Mouse (Mus musculus): ENCODE data around the gene Atp6v1b1. TPM values are rescaled to one million over a fixed set of nuclear protein-coding genes. Genes with fewer than 3 reads are reported as not detected.
A peak's percentile ranks its signal among the peaks of the same experiment; 100 is the strongest.

Atp6v1b1 gene
- polyA plus RNA-seq, 1 experiment from 2014 or later = not detected

- under 1% methylated on average over 45 of the region's 45 CpGs for WGBS
- DNase-seq (ENCODE audit: low spot score) (no peak), ATAC-seq (ENCODE audit: low FRiP score) (no peak)
- Histone ChIP-seq H3K36me3 (ENCODE audit: control insufficient read depth, insufficient read depth, low read length) (no peaks in the 10 kb centered on the region), H3K27me3 (ENCODE audit: control insufficient read depth, insufficient read depth, low read length) (peaks cover 92% of the 10 kb centered on the region), H3K4me2 (replicated peaks; ENCODE audit: low read depth, low read length) (peak overlapping the region; percentile 74), H3K9me3 (ENCODE audit: control insufficient read depth, low read length) (no peaks in the 10 kb centered on the region), H3K9ac (ENCODE audit: low read depth, low read length) (peak overlapping the region; percentile 34; the same call in 1 of the 2 replicates), H3K27ac (ENCODE audit: low read depth, low read length) (no peak overlapping the region), H3K4me1 (replicated peaks; ENCODE audit: control insufficient read depth, insufficient read depth, low read length) (peaks cover 10% of the 10 kb centered on the region), H3K4me3 (ENCODE audit: low read depth, low read length) (peak overlapping the region; percentile 39)
Observed at GRCm38 (mm10) chr6:83711725-83712475, 30.9 kb upstream of the Atp6v1b1 start.

DNA sequence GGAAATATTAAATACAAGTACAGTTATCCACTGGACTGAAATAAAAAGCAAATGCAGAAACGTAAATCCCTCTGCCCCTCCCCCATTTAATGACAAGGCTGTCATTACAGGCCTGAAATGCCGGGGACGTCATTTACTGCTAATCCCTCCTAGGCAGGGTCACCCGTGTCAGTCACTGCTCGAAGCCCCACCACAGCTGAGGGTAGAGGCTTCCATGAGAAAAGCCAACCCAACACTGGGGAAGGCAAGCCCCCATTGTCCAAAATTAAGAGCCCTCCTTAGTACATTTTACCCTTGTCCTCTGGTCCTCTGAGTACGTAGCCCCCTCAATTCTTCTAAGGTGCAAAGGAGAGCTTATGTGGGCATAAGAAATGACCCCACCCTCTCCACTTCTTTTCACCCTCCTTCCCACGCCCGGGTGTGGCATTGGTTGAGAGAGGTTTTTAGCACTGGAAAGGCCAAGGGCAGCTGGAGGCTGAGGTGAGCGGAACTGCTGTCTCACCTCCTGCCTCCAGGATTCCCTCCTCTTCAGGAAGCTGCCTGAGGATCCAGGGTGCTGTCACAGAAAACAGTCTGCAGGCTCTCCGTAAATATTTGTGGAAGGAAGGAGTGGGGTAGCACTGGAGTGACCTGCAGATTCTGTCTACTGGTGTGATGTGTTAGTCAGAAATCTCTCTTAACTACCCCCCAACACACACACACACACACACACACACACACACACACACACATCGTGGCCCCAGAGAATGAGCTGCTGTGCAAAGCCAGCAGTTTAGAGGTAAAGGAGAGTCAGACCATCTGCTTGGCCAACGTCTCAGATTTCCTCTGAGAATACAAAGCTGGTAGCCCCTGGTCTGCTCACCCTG is 29.3 kb upstream of the Atp6v1b1 start:
- Histone ChIP-seq H3K4me3 (ENCODE audit: low read depth, low read length) (no peak overlapping the region), H3K4me1 (replicated peaks; ENCODE audit: control insufficient read depth, insufficient read depth, low read length) (peaks cover 10% of the 10 kb centered on the region), H3K9me3 (ENCODE audit: control insufficient read depth, low read length) (no peaks in the 10 kb centered on the region), H3K27me3 (ENCODE audit: control insufficient read depth, insufficient read depth, low read length) (peaks cover 91% of the 10 kb centered on the region), H3K9ac (ENCODE audit: low read depth, low read length) (no peak overlapping the region), H3K4me2 (replicated peaks; ENCODE audit: low read depth, low read length) (no peak overlapping the region), H3K27ac (ENCODE audit: low read depth, low read length) (no peak overlapping the region), H3K36me3 (ENCODE audit: control insufficient read depth, insufficient read depth, low read length) (no peaks in the 10 kb centered on the region)
- no peak for ATAC-seq (ENCODE audit: low FRiP score)
- under 1% methylated on average over 12 of the region's 12 CpGs for WGBS
- DNase-seq (ENCODE audit: low spot score) = peak; percentile 59

- Histone ChIP-seq H3K9ac (ENCODE audit: low read depth, low read length) (no peak overlapping the region), H3K4me2 (replicated peaks; ENCODE audit: low read depth, low read length) (no peak overlapping the region), H3K4me1 (replicated peaks; ENCODE audit: control insufficient read depth, insufficient read depth, low read length) (peaks cover 10% of the 10 kb centered on the region), H3K27me3 (ENCODE audit: control insufficient read depth, insufficient read depth, low read length) (peaks cover 89% of the 10 kb centered on the region), H3K4me3 (ENCODE audit: low read depth, low read length) (no peak overlapping the region), H3K27ac (ENCODE audit: low read depth, low read length) (no peak overlapping the region), H3K9me3 (ENCODE audit: control insufficient read depth, low read length) (no peaks in the 10 kb centered on the region), H3K36me3 (ENCODE audit: control insufficient read depth, insufficient read depth, low read length) (no peaks in the 10 kb centered on the region)
- ATAC-seq (ENCODE audit: low FRiP score) = no peak
- peak; percentile 68 for DNase-seq (ENCODE audit: low spot score)
- WGBS = 1% methylated on average over 34 of the region's 34 CpGs
Observed at GRCm38 (mm10) chr6:83714221-83715123, 28.3 kb upstream of the Atp6v1b1 start.

GRCm38 (mm10) chr6:83715461-83716196 is 27.2 kb upstream of the Atp6v1b1 start:
- H3K9ac ChIP-seq (ENCODE audit: low read depth, low read length) = no peak overlapping the region
- peak; percentile 68 for DNase-seq (ENCODE audit: low spot score)
- no peaks in the 10 kb centered on the region for H3K36me3 ChIP-seq (ENCODE audit: control insufficient read depth, insufficient read depth, low read length)
- no peak overlapping the region for H3K4me2 ChIP-seq (replicated peaks; ENCODE audit: low read depth, low read length)
- H3K4me3 ChIP-seq (ENCODE audit: low read depth, low read length) = no peak overlapping the region
- H3K27ac ChIP-seq (ENCODE audit: low read depth, low read length) = no peak overlapping the region
- peaks cover 7% of the 10 kb centered on the region for H3K4me1 ChIP-seq (replicated peaks; ENCODE audit: control insufficient read depth, insufficient read depth, low read length)
- ATAC-seq (ENCODE audit: low FRiP score) = no peak
- H3K9me3 ChIP-seq (ENCODE audit: control insufficient read depth, low read length) = no peaks in the 10 kb centered on the region
- peaks cover 86% of the 10 kb centered on the region for H3K27me3 ChIP-seq (ENCODE audit: control insufficient read depth, insufficient read depth, low read length)
- under 1% methylated on average over 30 of the region's 30 CpGs for WGBS

DNA sequence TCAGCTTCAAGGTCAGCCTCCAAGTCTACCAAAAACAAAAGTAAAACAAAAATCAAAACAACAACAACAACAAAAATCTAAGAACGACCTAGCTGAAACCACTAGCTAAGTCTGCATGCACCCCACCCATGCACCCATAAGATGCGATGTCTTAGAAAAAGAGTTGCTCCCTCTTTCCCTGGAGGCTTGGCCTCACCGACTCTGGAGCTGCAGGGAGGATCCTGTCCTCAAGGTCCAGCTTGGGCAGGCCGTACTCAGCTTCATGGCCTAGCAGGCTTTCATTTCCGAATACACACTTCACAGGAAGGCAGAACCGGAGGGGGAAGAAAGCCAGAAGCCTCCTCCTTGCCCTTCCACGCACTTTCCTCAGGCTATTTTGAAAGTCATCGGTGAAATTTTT is 25.8 kb upstream of the Atp6v1b1 start:
- H3K4me3 ChIP-seq (ENCODE audit: low read depth, low read length) = no peak overlapping the region
- H3K9ac ChIP-seq (ENCODE audit: low read depth, low read length) = no peak overlapping the region
- 0 out of 2 replicates have a peak, but pooled peaks cover 2% of the 10 kb centered on the region for H3K4me1 ChIP-seq (replicated peaks; ENCODE audit: control insufficient read depth, insufficient read depth, low read length)
- DNase-seq (ENCODE audit: low spot score) (peak; percentile 56), ATAC-seq (ENCODE audit: low FRiP score) (no peak)
- H3K27ac ChIP-seq (ENCODE audit: low read depth, low read length) = no peak overlapping the region
- no peaks in the 10 kb centered on the region for H3K36me3 ChIP-seq (ENCODE audit: control insufficient read depth, insufficient read depth, low read length)
- no peak overlapping the region for H3K4me2 ChIP-seq (replicated peaks; ENCODE audit: low read depth, low read length)
- peaks cover 86% of the 10 kb centered on the region for H3K27me3 ChIP-seq (ENCODE audit: control insufficient read depth, insufficient read depth, low read length)
- H3K9me3 ChIP-seq (ENCODE audit: control insufficient read depth, low read length) = no peaks in the 10 kb centered on the region
- 0% methylated on average over 8 of the region's 8 CpGs for WGBS

- Histone ChIP-seq H3K4me1 (replicated peaks; ENCODE audit: control insufficient read depth, insufficient read depth, low read length) (no peaks in the 10 kb centered on the region), H3K9me3 (ENCODE audit: control insufficient read depth, low read length) (no peaks in the 10 kb centered on the region), H3K27me3 (ENCODE audit: control insufficient read depth, insufficient read depth, low read length) (peaks cover 47% of the 10 kb centered on the region), H3K27ac (ENCODE audit: low read depth, low read length) (no peak overlapping the region), H3K4me3 (ENCODE audit: low read depth, low read length) (no peak overlapping the region), H3K36me3 (ENCODE audit: control insufficient read depth, insufficient read depth, low read length) (no peaks in the 10 kb centered on the region), H3K4me2 (replicated peaks; ENCODE audit: low read depth, low read length) (no peak overlapping the region), H3K9ac (ENCODE audit: low read depth, low read length) (no peak overlapping the region)
- WGBS = 28% methylated on average over 6 of the region's 6 CpGs
- DNase-seq (ENCODE audit: low spot score) = no peak
- no peak for ATAC-seq (ENCODE audit: low FRiP score)
Observed at GRCm38 (mm10) chr6:83722526-83722925, 20.3 kb upstream of the Atp6v1b1 start.

DNA sequence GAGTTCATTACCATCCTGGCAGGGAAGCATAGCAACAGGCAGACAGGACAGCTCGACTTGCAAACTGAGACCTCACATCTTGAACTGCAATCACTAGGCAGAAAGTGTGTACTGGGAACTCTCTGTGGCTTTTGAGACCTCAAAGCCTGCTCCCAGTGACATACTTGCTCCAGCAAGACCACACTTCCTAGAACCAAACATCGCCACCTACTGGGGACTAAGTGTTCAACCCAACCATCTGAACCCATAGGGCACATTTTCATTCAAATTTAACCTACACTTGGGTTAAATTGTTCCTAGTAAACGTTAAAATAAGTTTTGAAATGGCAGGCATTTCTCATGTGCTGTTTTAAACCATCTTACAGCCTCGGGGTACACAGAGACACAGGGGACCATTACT is 15.6 kb upstream of the Atp6v1b1 start:
- Histone ChIP-seq H3K36me3 (ENCODE audit: control insufficient read depth, insufficient read depth, low read length) (no peaks in the 10 kb centered on the region), H3K4me3 (ENCODE audit: low read depth, low read length) (no peak overlapping the region), H3K27ac (ENCODE audit: low read depth, low read length) (no peak overlapping the region), H3K9me3 (ENCODE audit: control insufficient read depth, low read length) (no peaks in the 10 kb centered on the region), H3K9ac (ENCODE audit: low read depth, low read length) (no peak overlapping the region), H3K4me2 (replicated peaks; ENCODE audit: low read depth, low read length) (no peak overlapping the region), H3K4me1 (replicated peaks; ENCODE audit: control insufficient read depth, insufficient read depth, low read length) (no peaks in the 10 kb centered on the region), H3K27me3 (ENCODE audit: control insufficient read depth, insufficient read depth, low read length) (peaks cover 7% of the 10 kb centered on the region)
- 46% methylated on average over 4 of the region's 4 CpGs for WGBS
- DNase-seq (ENCODE audit: low spot score) (no peak), ATAC-seq (ENCODE audit: low FRiP score) (no peak)

GRCm38 (mm10) chr6:83728488-83728887 is 14.3 kb upstream of the Atp6v1b1 start:
- no peaks in the 10 kb centered on the region for H3K36me3 ChIP-seq (ENCODE audit: control insufficient read depth, insufficient read depth, low read length)
- H3K9ac ChIP-seq (ENCODE audit: low read depth, low read length) = no peak overlapping the region
- no peak overlapping the region for H3K4me3 ChIP-seq (ENCODE audit: low read depth, low read length)
- H3K9me3 ChIP-seq (ENCODE audit: control insufficient read depth, low read length) = no peaks in the 10 kb centered on the region
- peaks cover 4% of the 10 kb centered on the region for H3K27me3 ChIP-seq (ENCODE audit: control insufficient read depth, insufficient read depth, low read length)
- H3K4me1 ChIP-seq (replicated peaks; ENCODE audit: control insufficient read depth, insufficient read depth, low read length) = no peaks in the 10 kb centered on the region
- DNase-seq (ENCODE audit: low spot score) (peak; percentile 31), ATAC-seq (ENCODE audit: low FRiP score) (no peak)
- no peak overlapping the region for H3K27ac ChIP-seq (ENCODE audit: low read depth, low read length)
- 92% methylated on average over 3 of the region's 3 CpGs for WGBS
- H3K4me2 ChIP-seq (replicated peaks; ENCODE audit: low read depth, low read length) = no peak overlapping the region

All from hindbrain, embryonic 11.5 days (tissue).